Mouse (Mus musculus) kidney, postnatal 25 days (tissue): ENCODE data around the gene Acaca.
"Not testable (repeated sequence)": the region's sequence is repeated elsewhere in the genome, so short reads cannot be mapped to it uniquely, and the experiment has no call there.

Experiments
- DNase-seq, 2 experiments: peaks; one replicate each; pipeline ENCODE4 v3.0.0; 2021; ENCODE audit warnings: mixed read lengths in 2 of 2

Acaca gene

GRCm38 (mm10) chr11:84340630-84341029, 211.2 kb downstream of the Acaca start:
- no peak for DNase-seq

DNA sequence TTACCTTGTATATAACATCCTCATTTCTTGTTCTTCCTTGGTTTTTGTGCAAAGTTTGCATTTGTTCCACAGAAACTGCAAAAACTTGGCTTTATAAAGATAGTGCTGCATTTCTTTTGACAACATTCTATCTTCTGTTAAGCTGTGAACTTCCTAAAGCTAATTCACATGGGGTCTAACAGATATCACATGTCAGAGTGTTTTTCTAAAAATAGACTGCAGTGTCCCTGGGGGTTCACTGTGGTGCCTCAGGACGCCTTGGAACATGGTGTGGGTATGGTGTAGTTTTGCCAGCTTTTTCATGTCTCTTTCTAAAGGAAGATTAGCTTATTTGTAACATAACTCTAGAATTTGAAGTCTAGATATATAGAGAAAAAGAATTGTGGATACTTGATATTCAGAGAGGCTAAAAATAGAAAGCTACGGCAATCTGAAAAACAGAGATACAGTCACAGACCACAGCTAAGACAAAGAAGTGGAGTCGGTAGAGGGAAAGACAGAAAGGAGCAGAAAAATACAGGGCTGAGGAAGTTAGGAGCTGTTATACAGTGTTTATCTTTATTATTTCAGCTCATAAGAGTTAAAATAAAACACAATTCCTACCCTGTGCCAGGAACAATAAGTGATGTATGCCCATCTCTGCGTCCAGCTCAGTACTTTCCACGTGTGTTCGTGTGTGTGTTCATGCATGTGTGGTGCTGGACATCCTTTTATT, 215.2 kb downstream of the Acaca start:
- DNase-seq, result no peak

GRCm38 (mm10) chr11:84347766-84348165, 218.3 kb downstream of the Acaca start:
- DNase-seq, result no peak

DNA sequence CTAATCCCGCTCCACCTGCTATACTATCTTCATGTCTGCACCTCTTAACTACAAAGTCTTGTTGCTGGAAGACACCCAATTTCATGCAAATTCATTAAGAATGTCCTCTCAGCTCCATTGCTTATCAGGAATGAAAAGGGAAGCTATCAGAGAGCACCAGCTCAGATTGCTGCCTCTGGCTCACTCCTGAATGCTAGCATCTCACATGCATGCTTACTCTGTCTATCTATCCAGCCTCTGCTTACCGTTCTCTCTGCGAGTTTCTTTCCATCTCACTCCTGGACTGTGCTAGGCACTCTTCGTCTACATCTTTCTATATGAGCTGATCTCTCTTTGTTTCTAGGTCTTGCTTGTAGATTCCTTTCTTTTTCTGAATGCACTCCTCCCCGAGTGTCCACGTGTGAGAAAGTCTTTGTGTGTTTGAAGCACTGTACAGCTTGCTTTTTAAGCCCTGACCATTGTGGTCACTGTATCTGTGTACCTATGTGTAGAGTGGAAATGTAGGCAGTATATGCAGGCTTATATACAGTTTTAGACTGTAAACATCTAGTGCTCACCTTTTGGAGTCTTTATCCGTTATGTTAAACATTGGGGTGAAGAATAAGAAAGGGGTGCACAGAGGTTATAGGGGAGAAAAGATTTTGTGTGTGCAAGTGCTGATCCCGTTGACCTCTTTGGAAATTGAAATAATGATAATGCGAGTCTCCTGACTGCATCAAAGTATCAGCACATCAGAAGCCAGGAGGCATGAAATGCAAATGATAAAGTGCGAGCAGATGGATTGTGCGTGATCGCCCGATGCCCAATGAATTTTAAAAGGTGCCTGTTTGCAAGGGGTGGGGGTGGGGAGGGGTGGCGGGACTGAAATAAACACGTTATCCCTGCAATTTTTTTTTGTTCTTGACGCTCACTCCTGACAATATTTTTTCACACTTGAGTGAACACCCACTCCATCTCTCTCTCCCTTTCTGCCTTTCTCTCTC, 219.7 kb downstream of the Acaca start:
- DNase-seq, result no peak

DNA sequence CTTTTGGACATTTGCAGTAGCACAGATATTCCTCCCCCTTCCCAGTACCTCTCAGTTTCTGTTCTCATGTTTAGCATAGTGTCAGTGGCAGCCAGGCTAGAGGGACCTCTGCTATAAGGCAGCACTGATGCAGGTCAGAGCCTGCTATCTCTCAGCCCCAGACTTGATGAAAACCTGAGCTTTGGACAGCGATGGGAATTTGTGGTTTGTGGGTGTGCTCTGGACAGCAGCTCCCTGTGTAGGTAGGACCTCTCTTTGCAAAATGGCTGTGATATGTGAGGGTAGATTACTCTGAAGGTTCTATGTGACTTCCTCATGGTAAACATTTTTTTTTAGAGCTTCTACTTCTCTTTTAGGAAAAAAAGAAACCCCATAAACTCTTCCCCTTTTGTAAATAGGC, 221.7 kb downstream of the Acaca start:
- DNase-seq, result no peak

DNA sequence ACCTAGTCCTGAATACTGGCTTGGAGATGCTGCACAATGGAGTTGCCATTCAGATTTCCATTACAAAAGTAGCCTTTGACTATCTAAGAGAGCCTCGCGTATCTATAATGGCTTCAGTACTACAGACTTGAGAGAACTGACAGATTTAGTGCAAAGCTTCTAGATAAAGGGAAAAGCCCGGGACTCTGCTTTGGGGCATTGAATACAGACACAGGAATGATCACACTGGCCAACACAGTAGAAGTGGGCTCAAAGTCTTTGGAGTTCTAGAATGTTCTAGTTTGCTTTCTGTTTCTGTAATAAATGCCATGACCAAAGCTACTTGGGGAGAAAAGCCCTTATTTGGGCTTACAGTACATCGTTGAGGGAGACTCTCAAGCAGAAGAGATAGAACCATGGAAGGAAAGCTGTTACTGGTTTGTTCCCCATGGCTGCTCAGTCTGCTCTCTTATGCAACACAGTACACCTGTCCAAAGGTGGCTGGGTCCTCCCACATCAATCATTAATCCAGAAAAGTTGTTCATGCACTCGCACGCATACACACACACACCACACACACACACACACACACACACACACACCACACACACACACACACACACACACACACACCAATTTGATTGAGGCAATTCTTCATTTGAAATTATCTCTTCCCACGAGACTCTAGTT, 223.7 kb downstream of the Acaca start:
- DNase-seq, result peak; percentile 61 to 80

DNA sequence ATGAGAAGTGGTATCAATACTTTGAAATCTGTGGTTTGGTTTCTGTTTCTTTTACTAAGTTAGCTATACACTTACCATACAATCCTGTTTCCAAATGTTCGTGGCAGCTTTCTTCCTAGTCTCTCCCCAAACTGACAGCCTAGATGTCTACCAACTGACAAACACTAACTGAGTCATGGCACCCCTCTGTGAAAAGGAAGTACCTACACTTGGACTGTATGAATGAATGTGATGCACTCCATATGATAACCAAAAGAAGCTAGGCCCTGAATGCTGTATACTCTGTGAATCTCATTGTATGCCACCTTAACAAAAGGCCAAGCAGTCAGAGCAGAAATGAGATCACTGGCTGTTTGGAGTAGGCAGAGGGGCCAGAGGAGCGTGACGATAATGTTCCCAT, 227.8 kb downstream of the Acaca start:
- no peak for DNase-seq

DNA sequence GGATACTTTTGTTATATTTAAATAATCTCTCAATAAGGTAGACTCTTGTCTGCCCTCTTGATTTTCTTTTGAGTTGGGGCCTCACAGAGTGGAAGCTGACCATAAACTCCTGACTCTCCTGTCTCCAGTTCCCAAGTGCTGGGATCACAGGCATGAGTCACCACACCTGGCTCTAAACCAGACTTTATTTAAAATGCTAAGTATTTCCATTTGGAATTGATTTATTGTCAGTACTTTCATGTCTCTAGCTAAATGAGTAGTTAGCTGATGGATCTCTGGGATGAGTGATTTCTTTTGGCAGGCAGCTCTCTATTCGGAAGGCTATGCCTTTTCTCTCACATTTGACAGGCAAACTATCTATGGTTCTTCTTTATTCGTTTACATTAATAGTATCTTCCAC, 228.3 kb downstream of the Acaca start:
- no peak for DNase-seq

DNA sequence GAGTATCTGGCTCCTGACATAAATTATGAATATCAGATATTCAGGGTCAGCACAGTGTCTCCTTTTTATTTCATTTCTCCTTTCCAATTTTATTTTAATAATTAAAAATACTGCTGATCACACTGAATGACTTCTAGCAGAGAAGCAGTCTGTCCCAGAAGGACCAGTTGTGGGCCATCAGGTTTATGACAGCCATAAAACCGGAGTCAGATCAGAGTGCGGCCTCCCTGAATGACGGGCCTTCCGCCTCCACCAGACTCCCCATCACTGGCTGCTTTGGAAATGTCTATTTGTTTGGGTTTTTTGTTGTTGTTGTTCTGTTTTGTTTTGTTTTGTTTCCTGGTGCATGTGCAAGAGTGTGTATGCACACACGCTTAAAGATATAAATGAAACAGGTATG, 232.1 kb downstream of the Acaca start:
- DNase-seq, result peak; percentile 53 to 69

DNA sequence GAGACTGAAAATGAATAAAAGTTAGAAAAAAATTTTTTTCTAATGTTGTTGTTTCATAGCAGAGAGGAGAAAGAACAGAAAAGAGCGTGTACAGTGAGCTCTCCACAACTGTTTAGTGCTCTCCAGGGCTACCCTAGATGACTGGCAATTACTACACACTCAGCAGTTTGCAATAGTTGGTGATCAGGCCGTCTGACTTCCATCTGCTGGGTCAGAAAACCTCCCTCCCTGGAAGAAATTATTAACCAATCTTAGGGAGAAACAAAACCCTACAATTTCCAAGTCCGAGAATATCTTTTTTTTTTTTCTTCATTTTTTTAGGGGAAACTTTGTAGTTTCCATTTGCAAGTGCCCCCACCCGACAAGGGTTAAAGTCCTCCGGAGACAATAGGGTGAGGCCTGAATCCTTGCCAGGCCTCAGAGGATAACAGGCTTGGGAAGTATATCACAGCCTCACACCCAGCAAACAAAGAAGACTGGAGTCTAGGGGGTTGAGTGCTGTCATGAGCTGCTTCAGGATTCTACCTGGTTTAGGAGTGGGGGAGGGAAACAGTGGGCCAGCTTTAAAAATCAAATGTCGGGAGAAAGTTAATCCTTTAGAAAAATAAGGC, 233.3 kb downstream of the Acaca start:
- DNase-seq, result peak; percentile 32 to 67

- peak in 1 of 2 experiments; percentile 11 for DNase-seq
These were observed 235.8 kb downstream of the Acaca start for GRCm38 (mm10) chr11:84365313-84365712.

- no peak for DNase-seq
These were observed 239.4 kb downstream of the Acaca start for GRCm38 (mm10) chr11:84368902-84369301.

DNA sequence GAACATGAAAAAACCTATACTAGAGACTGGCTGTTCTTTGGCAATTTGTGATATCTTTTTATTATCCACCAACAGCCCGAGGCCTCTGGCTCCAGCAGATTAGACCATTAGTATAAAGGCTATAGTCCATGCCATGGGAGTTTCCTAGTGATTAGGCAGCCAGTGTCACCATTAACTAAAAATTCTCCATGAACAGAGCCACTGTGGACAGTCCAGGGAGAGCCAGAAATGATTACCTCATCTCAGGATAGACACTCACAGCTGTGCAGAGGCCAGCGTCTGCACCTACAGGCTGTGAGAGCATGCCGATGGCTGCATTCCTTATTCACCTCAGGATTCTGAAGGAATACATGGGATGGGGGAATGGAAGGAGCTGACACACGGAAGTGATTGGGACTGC, 243.7 kb downstream of the Acaca start:
- DNase-seq, result no peak

DNA sequence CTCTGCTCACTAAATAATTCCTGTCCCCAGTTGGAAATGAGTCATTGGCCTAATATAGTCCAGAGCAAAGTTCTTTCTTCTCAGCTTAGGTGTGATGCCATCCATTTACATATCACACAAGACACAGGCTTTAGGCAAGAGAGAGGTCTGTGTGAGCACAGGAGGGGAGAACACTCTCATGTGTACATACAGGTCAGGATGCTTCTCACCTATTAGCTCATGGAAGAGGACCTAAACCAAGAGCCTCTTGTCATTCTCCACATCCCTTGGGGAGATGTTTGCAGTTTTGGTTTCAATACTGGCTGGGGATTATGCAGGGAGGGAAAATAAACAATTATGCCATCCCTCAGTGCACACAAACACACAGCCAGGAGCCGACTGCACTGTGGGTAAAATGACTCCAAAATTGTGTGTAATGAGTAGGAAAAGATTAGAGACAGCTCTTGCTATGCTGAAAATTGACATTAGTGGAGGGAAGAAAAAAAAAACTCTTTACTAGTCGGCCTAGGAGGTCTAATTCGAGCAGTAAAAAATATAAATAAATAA, 246.6 kb downstream of the Acaca start:
- DNase-seq, result no peak

DNA sequence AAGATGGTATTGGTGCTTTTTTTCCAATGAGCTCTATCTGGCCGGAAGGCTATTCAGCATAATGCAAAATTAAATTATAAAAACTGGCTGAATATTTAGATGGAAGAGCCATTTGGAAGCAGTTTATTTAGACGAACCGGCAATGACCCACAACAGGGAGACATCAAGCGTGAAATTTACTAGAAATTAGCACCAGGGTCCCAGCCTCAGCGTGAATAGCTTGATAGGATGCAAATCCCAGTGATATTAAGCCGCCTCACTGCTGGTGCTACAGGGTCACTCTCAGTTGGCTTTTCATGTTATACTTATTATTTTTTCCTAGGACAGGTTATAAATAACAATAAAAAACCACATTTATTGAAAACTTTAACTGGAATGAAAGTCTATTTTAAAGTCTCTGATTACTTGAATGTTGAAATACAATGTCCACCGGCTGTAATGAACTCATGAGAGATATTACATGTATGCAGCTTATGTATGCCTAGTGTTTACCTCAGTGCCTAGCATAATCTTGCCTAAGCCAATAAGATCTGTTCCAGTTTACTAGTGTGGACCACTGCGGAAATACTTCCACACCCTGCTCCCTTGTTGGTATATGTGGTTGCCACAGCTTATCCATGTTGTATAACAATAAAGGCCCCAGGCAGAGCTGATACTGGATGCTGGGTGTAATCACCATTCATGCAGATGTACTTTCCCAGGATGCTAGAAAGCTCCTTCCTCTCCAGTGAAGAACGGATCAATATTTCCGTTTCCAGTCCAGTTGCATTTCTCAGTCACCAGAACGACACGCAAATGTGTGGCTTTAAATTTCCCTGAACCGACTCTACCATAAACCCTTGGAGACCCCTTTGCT, 247.3 kb downstream of the Acaca start:
- no peak for DNase-seq

- DNase-seq, result no peak
These were observed 253.0 kb downstream of the Acaca start for GRCm38 (mm10) chr11:84382450-84382849.

DNA sequence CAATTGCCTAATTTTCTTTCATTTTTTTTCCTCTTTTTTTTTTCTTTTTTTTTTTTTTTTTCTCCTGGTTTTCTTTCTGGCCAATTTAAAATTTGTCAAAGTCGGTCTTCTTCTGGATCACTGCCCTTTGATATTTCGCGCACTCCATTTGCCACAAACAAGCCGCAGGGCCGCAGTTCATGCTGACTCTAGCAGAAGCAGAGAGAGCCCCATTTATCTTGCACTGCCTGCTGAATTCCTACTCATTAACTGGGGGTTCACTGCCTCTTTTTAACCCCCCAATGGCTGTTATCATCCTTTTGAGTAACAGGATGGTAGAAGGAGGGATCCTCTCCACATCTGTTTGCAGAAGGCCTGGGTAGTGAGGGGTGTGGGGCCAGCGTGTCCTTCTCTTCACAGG, 254.4 kb downstream of the Acaca start:
- peak in 1 of 2 experiments; percentile 10 for DNase-seq

GRCm38 (mm10) chr11:84389332-84389731, 259.9 kb downstream of the Acaca start:
- no peak for DNase-seq

DNA sequence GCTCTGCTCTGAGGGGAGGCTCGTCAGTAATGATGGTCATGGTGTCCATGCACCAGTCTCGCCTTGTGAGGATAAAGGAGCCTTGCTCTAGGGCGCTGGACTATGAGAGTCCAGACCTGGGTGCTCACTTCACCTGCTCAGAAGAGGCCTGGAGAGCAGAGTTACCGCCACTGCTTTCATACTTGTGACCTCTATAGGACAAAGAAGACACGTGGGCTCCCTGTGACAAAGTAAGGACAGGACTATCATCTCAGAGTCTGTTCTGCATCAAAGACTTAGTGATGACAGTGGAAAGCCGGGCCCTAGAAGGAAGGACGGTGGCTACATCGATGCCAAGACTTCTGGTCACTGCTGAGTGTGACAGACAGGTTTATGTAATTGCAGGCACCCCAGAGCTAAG, 261.7 kb downstream of the Acaca start:
- no peak for DNase-seq

DNA sequence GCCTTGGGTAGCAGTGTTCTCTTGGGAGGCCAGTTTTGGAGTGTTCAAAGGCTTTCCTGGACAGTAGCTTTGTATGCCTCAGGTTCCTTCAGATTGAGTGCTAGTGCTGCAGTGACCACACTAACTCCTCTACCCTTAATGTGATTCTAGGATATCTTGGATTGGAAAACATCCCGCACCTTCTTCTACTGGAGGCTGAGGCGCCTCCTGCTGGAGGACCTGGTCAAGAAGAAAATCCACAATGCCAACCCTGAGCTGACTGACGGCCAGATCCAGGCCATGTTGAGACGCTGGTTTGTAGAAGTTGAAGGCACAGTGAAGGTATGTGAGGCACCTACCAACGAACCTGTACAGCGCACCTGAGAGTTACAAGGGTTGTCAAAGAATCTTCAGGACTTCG, 262.6 kb downstream of the Acaca start:
- DNase-seq, result not testable (repeated sequence)

DNA sequence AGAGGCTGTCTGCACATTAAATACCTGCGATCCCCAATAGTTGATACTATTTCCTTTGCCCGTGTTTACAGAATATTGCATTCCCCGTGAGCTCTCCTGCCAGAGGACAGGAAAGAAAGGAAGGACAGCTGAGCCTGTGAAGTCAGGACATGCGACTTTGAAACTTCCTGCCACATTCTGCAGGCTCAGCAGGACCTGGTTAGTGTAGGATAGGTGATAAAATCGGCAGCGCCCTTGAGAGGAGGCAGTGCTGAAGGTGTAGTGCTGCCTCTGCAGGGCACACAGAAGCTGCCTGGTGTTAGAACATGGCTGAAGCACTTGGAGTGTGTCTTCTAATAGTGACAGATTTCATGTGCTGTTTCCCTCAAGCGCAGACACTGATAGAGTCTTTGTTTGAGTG, 264.1 kb downstream of the Acaca start:
- no peak for DNase-seq

- DNase-seq, result peak in 1 of 2 experiments; percentile 14
These were observed 265.5 kb downstream of the Acaca start for GRCm38 (mm10) chr11:84395010-84395409.
